Mouse (Mus musculus): Measurements from ENCODE around the gene Fam117b.

GRCm38 (mm10) chr1:59891185-59891584 is 21.6 kb upstream of the Fam117b start:
- TF ChIP-seq CTCF (IDR thresholded peaks at IDR 0.05; ENCODE audit: extremely low read depth, insufficient read depth, insufficient read length, insufficient replicate concordance) (no peak), POLR2A (IDR thresholded peaks at IDR 0.05; ENCODE audit: low read depth, low read length) (no peak)

Measured in spleen, adult 2 months (tissue).